Mouse (Mus musculus) brain, embryonic 14.5 days (tissue): ENCODE data around the gene Glb1l.

Experiments used
- CTCF ChIP-seq: fragments of 200-500 bp; IDR thresholded peaks from 2 replicates; pipeline ENCODE4 v1.5.1; 2012; ENCODE audit warnings: inconsistent platforms, mild to moderate bottlenecking, moderate library complexity, borderline replicate concordance; ENCODE audit not compliant: insufficient read depth, insufficient read length; ENCODE audit errors: extremely low read depth
- POLR2A ChIP-seq: fragments of 200-500 bp; IDR thresholded peaks from 2 replicates; pipeline ENCODE4 v1.6.1; 2012; ENCODE audit warnings: mild to moderate bottlenecking, inconsistent platforms, borderline replicate concordance; ENCODE audit not compliant: poor library complexity, insufficient read depth, insufficient read length, severe bottlenecking; ENCODE audit errors: extremely low read depth

GRCm38 (mm10) chr1:75160256-75160617, 50.4 kb downstream of the Glb1l start:
- TF ChIP-seq POLR2A: no peak
- TF ChIP-seq CTCF: no peak
